Mouse (Mus musculus): ENCODE measurements around the gene Lss.

Gene Lss

DNA sequence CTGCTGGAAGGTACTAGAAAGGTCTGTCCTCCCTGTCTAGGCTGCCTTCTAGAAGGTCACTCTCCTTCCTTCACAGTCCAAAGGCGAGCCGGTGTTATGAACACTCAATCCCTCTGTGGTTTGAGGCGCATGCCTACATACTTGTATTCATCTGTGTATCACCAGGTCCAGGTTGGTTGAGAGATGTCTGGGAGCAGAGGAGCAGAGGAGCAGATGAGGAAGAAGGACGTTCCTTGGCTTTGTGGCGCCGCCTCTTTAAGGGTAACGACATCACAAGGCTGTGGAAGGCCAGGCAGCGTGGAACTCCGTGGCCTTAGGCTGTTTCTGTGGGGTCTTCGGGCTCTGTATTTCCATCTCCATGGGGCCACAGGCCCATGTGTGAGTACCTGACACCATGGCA, 30.6 kb downstream of the Lss start, which contains the start of gene Spatc1l:
TSS of gene Spatc1l (plus strand) at position 301 of the 400 bp plus-strand sequence.
- DNase-seq (ENCODE audit: low spot score) = no peak

GRCm38 (mm10) chr10:76569996-76570685, 38.8 kb downstream of the Lss start:
- DNase-seq (ENCODE audit: low spot score) = no peak

GRCm38 (mm10) chr10:76571070-76571469, 39.7 kb downstream of the Lss start:
- DNase-seq (ENCODE audit: low spot score) = no peak

GRCm38 (mm10) chr10:76572151-76572550, 40.8 kb downstream of the Lss start:
- DNase-seq (ENCODE audit: low spot score) = no peak

DNA sequence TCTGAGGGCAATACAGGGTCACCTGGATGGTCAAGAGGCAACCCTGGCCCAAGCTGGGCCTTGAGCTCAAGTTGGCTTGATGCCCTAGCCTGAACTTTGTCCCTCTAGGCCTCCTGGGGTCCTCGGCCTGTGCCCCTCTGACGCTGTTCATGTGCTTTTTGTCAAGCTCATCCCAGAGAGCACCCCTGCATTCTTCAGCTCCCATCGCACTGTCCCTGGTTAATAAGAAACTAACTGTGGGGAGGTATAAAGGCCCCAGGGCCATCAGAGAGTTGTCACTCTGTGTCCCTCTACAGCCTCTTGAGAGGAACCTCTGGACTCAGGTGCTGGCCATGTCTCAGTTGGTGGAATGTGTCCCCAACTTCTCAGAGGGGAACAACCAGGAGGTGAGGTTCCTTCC, 44.0 kb downstream of the Lss start, which contains the start of gene Ftcd:
TSS of gene Ftcd (plus strand) at position 275 of the 400 bp plus-strand sequence.
- DNase-seq (ENCODE audit: low spot score) = no peak

GRCm38 (mm10) chr10:76576920-76577319, 45.5 kb downstream of the Lss start:
- no peak for DNase-seq (ENCODE audit: low spot score)

GRCm38 (mm10) chr10:76584138-76584537, 52.8 kb downstream of the Lss start:
- DNase-seq (ENCODE audit: low spot score) = no peak

DNA sequence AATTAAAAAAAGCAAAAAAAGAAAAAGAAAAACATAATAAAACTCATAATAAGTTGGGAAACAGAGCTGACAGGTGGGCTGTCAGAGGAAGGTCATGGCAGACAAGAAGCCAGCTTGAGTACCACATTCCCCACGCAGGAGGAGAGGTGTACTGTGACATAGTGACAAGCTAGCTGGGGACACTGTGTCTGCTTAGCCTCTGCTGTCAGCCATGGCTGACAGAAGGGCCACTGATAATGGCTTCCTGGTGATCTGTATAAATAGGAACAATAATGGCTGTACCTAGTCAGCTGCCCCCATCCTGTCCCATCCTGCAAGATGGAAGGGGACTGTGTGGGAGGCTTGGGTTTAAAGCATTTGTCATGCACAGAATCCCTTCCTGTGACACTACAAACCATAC, 54.8 kb downstream of the Lss start:
- DNase-seq (ENCODE audit: low spot score) = no peak

GRCm38 (mm10) chr10:76590197-76590596, 58.8 kb downstream of the Lss start:
- no peak for DNase-seq (ENCODE audit: low spot score)

- no peak for DNase-seq (ENCODE audit: low spot score)
Measured at GRCm38 (mm10) chr10:76596338-76596737, 65.0 kb downstream of the Lss start.

GRCm38 (mm10) chr10:76602690-76603089, 71.3 kb downstream of the Lss start:
- no peak for DNase-seq (ENCODE audit: low spot score)

Measured in ovary, postnatal 36 days (tissue).